8 mouse cellular contexts compared by ENCODE assay signal in genomic region chr12:113187584-113188295, GRCm38 (mm10). TPM values are rescaled to one million over a fixed set of nuclear protein-coding genes. Genes with fewer than 3 reads are reported as not detected.
A peak's percentile ranks its signal among the peaks of the same experiment; 100 is the strongest.
DNase-seq lines count a peak whose midpoint lies in the region; ATAC-seq and TF ChIP-seq lines count a peak whose summit lies in the region.

No protein-coding gene starts in this region.

- ATAC-seq in embryonic facial prominence, embryonic 11.5 days (replicated peaks; ENCODE audit: insufficient number of reproducible peaks, low FRiP score, low TSS enrichment, low read depth): peak; percentile 42
- ATAC-seq in kidney, embryonic 14.5 days (ENCODE audit: low FRiP score, low TSS enrichment): peak; percentile 68
- ATAC-seq in limb, embryonic 14.5 days (ENCODE audit: low FRiP score, low read depth): peak; percentile 29
- ATAC-seq in midbrain, embryonic 16.5 days: peak; percentile 40

- peak; percentile 58 to 80 for DNase-seq in urinary bladder, adult 18-20 months (ENCODE audit: low spot score in 2 of 2)
- no peak for DNase-seq in urinary bladder, postnatal 10 days (ENCODE audit: low spot score)
- DNase-seq in embryonic facial prominence, embryonic 11.5 days (ENCODE audit: low spot score): peak; percentile 91
- DNase-seq in heart, embryonic 10.5 days (ENCODE audit: low spot score): peak; percentile 88
- DNase-seq in limb, embryonic 14.5 days (ENCODE audit: low spot score): peak; percentile 85
- DNase-seq in spleen, postnatal 10 days (ENCODE audit: low spot score in 2 of 2): peak; percentile 67 to 82

- H3K4me1 ChIP-seq in embryonic facial prominence, embryonic 11.5 days (ENCODE audit: control insufficient read depth, insufficient read depth, low read length): peaks cover 4% of the 10 kb centered on the region
- peaks cover 30% of the 10 kb centered on the region for H3K4me1 ChIP-seq in heart, embryonic 10.5 days
- H3K4me1 ChIP-seq in kidney, embryonic 14.5 days (ENCODE audit: control insufficient read depth, insufficient read depth, low read length): peaks cover 3% of the 10 kb centered on the region; the same call in 1 of the 2 replicates
- H3K4me1 ChIP-seq in limb, embryonic 14.5 days (ENCODE audit: control insufficient read depth, insufficient read depth, low read length): peaks cover 19% of the 10 kb centered on the region
- H3K4me1 ChIP-seq in midbrain, embryonic 16.5 days (ENCODE audit: control insufficient read depth, insufficient read depth, low read length): peaks cover 15% of the 10 kb centered on the region

- H3K4me3 ChIP-seq in embryonic facial prominence, embryonic 11.5 days (ENCODE audit: low read depth, low read length): peak overlapping the region; percentile 37
- H3K4me3 ChIP-seq in heart, embryonic 10.5 days: peak overlapping the region; percentile 59
- H3K4me3 ChIP-seq in kidney, embryonic 14.5 days (ENCODE audit: low read length): peak overlapping the region; percentile 39
- peak overlapping the region; percentile 37 for H3K4me3 ChIP-seq in limb, embryonic 14.5 days (replicated peaks; ENCODE audit: low read length)
- peak overlapping the region; percentile 77 for H3K4me3 ChIP-seq in midbrain, embryonic 16.5 days (ENCODE audit: low read depth, low read length)

- H3K27me3 ChIP-seq in embryonic facial prominence, embryonic 11.5 days (ENCODE audit: control insufficient read depth, insufficient read depth, low read length): peaks cover 7% of the 10 kb centered on the region
- H3K27me3 ChIP-seq in heart, embryonic 10.5 days (ENCODE audit: insufficient read depth, poor library complexity, severe bottlenecking): peaks cover 67% of the 10 kb centered on the region
- peaks cover 11% of the 10 kb centered on the region for H3K27me3 ChIP-seq in kidney, embryonic 14.5 days (ENCODE audit: control insufficient read depth, insufficient read depth, low read length)
- 0 out of 2 replicates have a peak, but pooled peaks cover 5% of the 10 kb centered on the region for H3K27me3 ChIP-seq in limb, embryonic 14.5 days (ENCODE audit: control insufficient read depth, insufficient read depth, low read length)
- H3K27me3 ChIP-seq in midbrain, embryonic 16.5 days (ENCODE audit: control insufficient read depth, insufficient read depth, low read depth, low read length): no peaks in the 10 kb centered on the region

- peaks cover 6% of the 10 kb centered on the region for H3K36me3 ChIP-seq in embryonic facial prominence, embryonic 11.5 days (replicated peaks; ENCODE audit: control insufficient read depth, insufficient read depth, low read depth, low read length)
- H3K36me3 ChIP-seq in heart, embryonic 10.5 days: no peaks in the 10 kb centered on the region
- peaks cover 5% of the 10 kb centered on the region for H3K36me3 ChIP-seq in kidney, embryonic 14.5 days (ENCODE audit: control insufficient read depth, insufficient read depth, low read length)
- H3K36me3 ChIP-seq in limb, embryonic 14.5 days (ENCODE audit: control insufficient read depth, insufficient read depth, low read length): peaks cover 27% of the 10 kb centered on the region
- peaks cover 26% of the 10 kb centered on the region for H3K36me3 ChIP-seq in midbrain, embryonic 16.5 days (ENCODE audit: control insufficient read depth, insufficient read depth, low read length)

- no peak for TF ChIP-seq POLR2A in limb, embryonic 14.5 days (IDR thresholded peaks at IDR 0.05; ENCODE audit: borderline replicate concordance, extremely low read depth, insufficient read depth, insufficient read length)

- H3K27ac ChIP-seq in embryonic facial prominence, embryonic 11.5 days (replicated peaks; ENCODE audit: low read depth, low read length): no peak overlapping the region
- H3K27ac ChIP-seq in heart, embryonic 10.5 days: no peak overlapping the region
- H3K27ac ChIP-seq in kidney, embryonic 14.5 days (ENCODE audit: low read depth, low read length): no peak overlapping the region
- H3K27ac ChIP-seq in limb, embryonic 14.5 days (replicated peaks; ENCODE audit: low read depth, low read length): no peak overlapping the region
- H3K27ac ChIP-seq in midbrain, embryonic 16.5 days (ENCODE audit: low read length): no peak overlapping the region

- 4% methylated on average over 54 of the region's 56 CpGs for WGBS in embryonic facial prominence, embryonic 11.5 days
- WGBS in heart, embryonic 10.5 days: 1% methylated on average over 55 of the region's 56 CpGs
- 2% methylated on average over 55 of the region's 56 CpGs for WGBS in kidney, embryonic 14.5 days
- 5% methylated on average over 50 of the region's 56 CpGs for WGBS in limb, embryonic 14.5 days
- 2% methylated on average over 56 of the region's 56 CpGs for WGBS in midbrain, embryonic 16.5 days

- peak overlapping the region; percentile 87 for H3K4me2 ChIP-seq in embryonic facial prominence, embryonic 11.5 days (ENCODE audit: low read depth, low read length)
- H3K4me2 ChIP-seq in kidney, embryonic 14.5 days (replicated peaks; ENCODE audit: low read depth, low read length): peak overlapping the region; percentile 89
- H3K4me2 ChIP-seq in limb, embryonic 14.5 days (replicated peaks; ENCODE audit: low read depth, low read length, severe bottlenecking): peak overlapping the region; percentile 84
- peak overlapping the region; percentile 80 for H3K4me2 ChIP-seq in midbrain, embryonic 16.5 days (ENCODE audit: low read length)

- peak overlapping the region; percentile 48 for H3K9ac ChIP-seq in embryonic facial prominence, embryonic 11.5 days (replicated peaks; ENCODE audit: low read length)
- H3K9ac ChIP-seq in kidney, embryonic 14.5 days (ENCODE audit: low read depth, low read length): peak overlapping the region; percentile 19; the same call in 1 of the 2 replicates
- peak overlapping the region; percentile 18 for H3K9ac ChIP-seq in limb, embryonic 14.5 days (ENCODE audit: low read depth, low read length, severe bottlenecking)
- H3K9ac ChIP-seq in midbrain, embryonic 16.5 days (ENCODE audit: low read depth, low read length): peak overlapping the region; percentile 89

- H3K9me3 ChIP-seq in embryonic facial prominence, embryonic 11.5 days (replicated peaks; ENCODE audit: control insufficient read depth, low read length): no peaks in the 10 kb centered on the region
- no peaks in the 10 kb centered on the region for H3K9me3 ChIP-seq in heart, embryonic 10.5 days
- no peaks in the 10 kb centered on the region for H3K9me3 ChIP-seq in kidney, embryonic 14.5 days (ENCODE audit: control insufficient read depth, low read length)
- H3K9me3 ChIP-seq in limb, embryonic 14.5 days (ENCODE audit: control insufficient read depth, low read length): no peaks in the 10 kb centered on the region
- H3K9me3 ChIP-seq in midbrain, embryonic 16.5 days (replicated peaks; ENCODE audit: control insufficient read depth, low read length, poor library complexity, severe bottlenecking): no peaks in the 10 kb centered on the region

RNA-seq across cellular contexts. Expression of gene Tmem121, which starts 2.0 kb away (rescaled TPM):
- 5.7 and 8.9 TPM in 2 replicates for polyA plus RNA-seq in embryonic facial prominence, embryonic 11.5 days (2014; fragmentation: Nextera tagmentation; extraction: Ambion mirVana)
- 2.6 and 6.1 TPM in 2 replicates for polyA plus RNA-seq in heart, embryonic 10.5 days (2016; fragmentation: Nextera tagmentation; extraction: Ambion mirVana)
- 4.2 and 13.9 TPM in 2 replicates for polyA plus RNA-seq in kidney, embryonic 14.5 days (2014; fragmentation: Nextera tagmentation; extraction: Ambion mirVana)
- 29.6 and 43.4 TPM in 2 replicates for polyA plus RNA-seq in limb, embryonic 14.5 days (2012; rRNA removed)
- polyA plus RNA-seq in limb, embryonic 14.5 days (2014; fragmentation: Nextera tagmentation; extraction: Ambion mirVana): 10.1 and 12.3 TPM in 2 replicates
- polyA plus RNA-seq in midbrain, embryonic 16.5 days (2015; fragmentation: Nextera tagmentation; extraction: Ambion mirVana): 47.2 and 50.3 TPM in 2 replicates

RNA-seq across cellular contexts. Expression of gene Tedc1, which starts 31.5 kb away (rescaled TPM):
- polyA plus RNA-seq in embryonic facial prominence, embryonic 11.5 days (2014; fragmentation: Nextera tagmentation; extraction: Ambion mirVana): 26.4 and 27.4 TPM in 2 replicates
- 32.7 and 33.5 TPM in 2 replicates for polyA plus RNA-seq in heart, embryonic 10.5 days (2016; fragmentation: Nextera tagmentation; extraction: Ambion mirVana)
- polyA plus RNA-seq in kidney, embryonic 14.5 days (2014; fragmentation: Nextera tagmentation; extraction: Ambion mirVana): 33.0 and 37.4 TPM in 2 replicates
- polyA plus RNA-seq in limb, embryonic 14.5 days (2012; rRNA removed): 30.8 and 36.8 TPM in 2 replicates
- 19.5 and 22.6 TPM in 2 replicates for polyA plus RNA-seq in limb, embryonic 14.5 days (2014; fragmentation: Nextera tagmentation; extraction: Ambion mirVana)
- polyA plus RNA-seq in midbrain, embryonic 16.5 days (2015; fragmentation: Nextera tagmentation; extraction: Ambion mirVana): 11.0 and 11.4 TPM in 2 replicates

RNA-seq across cellular contexts. Expression of gene Crip1, which starts 41.6 kb away (rescaled TPM):
- polyA plus RNA-seq in embryonic facial prominence, embryonic 11.5 days (2014; fragmentation: Nextera tagmentation; extraction: Ambion mirVana): 63.5 and 72.1 TPM in 2 replicates
- 511 and 613 TPM in 2 replicates for polyA plus RNA-seq in heart, embryonic 10.5 days (2016; fragmentation: Nextera tagmentation; extraction: Ambion mirVana)
- polyA plus RNA-seq in kidney, embryonic 14.5 days (2014; fragmentation: Nextera tagmentation; extraction: Ambion mirVana): 194 and 281 TPM in 2 replicates
- 387 and 403 TPM in 2 replicates for polyA plus RNA-seq in limb, embryonic 14.5 days (2012; rRNA removed)
- 344 and 469 TPM in 2 replicates for polyA plus RNA-seq in limb, embryonic 14.5 days (2014; fragmentation: Nextera tagmentation; extraction: Ambion mirVana)
- polyA plus RNA-seq in midbrain, embryonic 16.5 days (2015; fragmentation: Nextera tagmentation; extraction: Ambion mirVana): 16.8 and 23.3 TPM in 2 replicates

RNA-seq across cellular contexts. Expression of gene Crip2, which starts 47.7 kb away (rescaled TPM):
- 72.7 and 83.3 TPM in 2 replicates for polyA plus RNA-seq in embryonic facial prominence, embryonic 11.5 days (2014; fragmentation: Nextera tagmentation; extraction: Ambion mirVana)
- polyA plus RNA-seq in heart, embryonic 10.5 days (2016; fragmentation: Nextera tagmentation; extraction: Ambion mirVana): 956 and 1,505 TPM in 2 replicates
- polyA plus RNA-seq in kidney, embryonic 14.5 days (2014; fragmentation: Nextera tagmentation; extraction: Ambion mirVana): 162 and 174 TPM in 2 replicates
- 91.4 and 102 TPM in 2 replicates for polyA plus RNA-seq in limb, embryonic 14.5 days (2012; rRNA removed)
- polyA plus RNA-seq in limb, embryonic 14.5 days (2014; fragmentation: Nextera tagmentation; extraction: Ambion mirVana): 89.9 and 99.1 TPM in 2 replicates
- polyA plus RNA-seq in midbrain, embryonic 16.5 days (2015; fragmentation: Nextera tagmentation; extraction: Ambion mirVana): 369 and 395 TPM in 2 replicates

Comparison
In these comparisons a context has a peak if more than half of its experiments do, and no peak if none do; other contexts are left out.
1. H3K9ac ChIP-seq: peak in every context shown above with its lines; median percentile 89 in midbrain, embryonic 16.5 days; 48 in embryonic facial prominence, embryonic 11.5 days; 19 in kidney, embryonic 14.5 days; 18 in limb, embryonic 14.5 days.